Mouse (Mus musculus) megakaryocyte, embryonic 14.5 days (primary cell): ENCODE measurements around the gene D930048N14Rik. TPM values are rescaled to one million over a fixed set of nuclear protein-coding genes. Genes with fewer than 3 reads are reported as not detected.
A peak's percentile ranks its signal among the peaks of the same experiment; 100 is the strongest.
"Not testable (repeated sequence)": the region's sequence is repeated elsewhere in the genome, so short reads cannot be mapped to it uniquely, and the experiment has no call there.

Experiments used
- H3K27me3 ChIP-seq: replicated peaks from 2 replicates; pipeline ENCODE3; 2012; ENCODE audit warnings: inconsistent platforms
- H3K36me3 ChIP-seq: replicated peaks from 2 replicates; pipeline ENCODE3; 2012; ENCODE audit warnings: low read length, inconsistent platforms, mixed read lengths
- H3K4me1 ChIP-seq: 2 replicates; pipeline ENCODE4 v1.6.1; 2012; ENCODE audit warnings: inconsistent platforms
- H3K4me3 ChIP-seq: replicated peaks from 2 replicates; pipeline ENCODE3; 2012; ENCODE audit warnings: moderate library complexity, mild to moderate bottlenecking, inconsistent platforms
- H3K9me3 ChIP-seq: 2 replicates; pipeline ENCODE4 v1.6.1; 2012; ENCODE audit warnings: inconsistent platforms
- FLI1 ChIP-seq: IDR thresholded peaks from 2 replicates; pipeline ENCODE4 v1.6.1; 2012; ENCODE audit warnings: low read length, inconsistent platforms, mixed read lengths
- GATA1 ChIP-seq: IDR thresholded peaks from 3 replicates; pipeline ENCODE4 v1.6.1; 2012; ENCODE audit warnings: mixed read lengths, low read length, inconsistent platforms, borderline replicate concordance
- polyA plus RNA-seq: library from polyadenylated mRNA; stranded (reverse); fragments of >175 nt; gene quantifications from 2 replicates; pipeline ENCODE4 v1.2.3, GENCODE M21; 2012; ENCODE audit warnings: low replicate concordance; ENCODE audit not compliant: insufficient read depth

Gene D930048N14Rik
- polyA plus RNA-seq, 1 experiment = not detected

- Histone ChIP-seq H3K4me3 (peak overlapping the region; percentile 92), H3K36me3 (no peaks in the 10 kb centered on the region), H3K27me3 (no peaks in the 10 kb centered on the region), H3K9me3 (no peaks in the 10 kb centered on the region), H3K4me1 (peaks cover 58% of the 10 kb centered on the region)
- TF ChIP-seq GATA1 (no peak), FLI1 (no peak)
Observed at GRCm38 (mm10) chr11:51615601-51616000, 35.2 kb upstream of the D930048N14Rik start.

DNA sequence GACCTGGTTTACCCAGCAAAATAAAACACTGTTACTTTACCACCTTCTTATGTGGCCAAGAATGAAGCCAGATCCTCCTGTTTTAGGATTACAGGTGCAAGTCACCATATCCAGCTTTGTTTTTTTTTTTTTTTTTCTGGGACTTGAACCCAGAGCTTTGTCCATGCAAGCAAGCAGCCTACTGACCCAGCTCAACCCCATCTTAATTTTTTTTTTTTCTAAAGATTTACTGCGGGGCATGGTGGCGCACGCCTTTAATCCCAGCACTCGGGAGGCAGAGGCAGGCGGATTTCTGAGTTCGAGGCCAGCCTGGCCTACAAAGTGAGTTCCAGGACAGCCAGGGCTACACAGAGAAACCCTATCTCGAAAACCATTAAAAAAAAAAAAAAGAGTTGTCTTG lies 34.6 kb upstream of the D930048N14Rik start:
- Histone ChIP-seq H3K4me3 (peak overlapping the region; percentile 92), H3K4me1 (peaks cover 64% of the 10 kb centered on the region)
- not testable (repeated sequence) for H3K36me3 ChIP-seq, H3K27me3 ChIP-seq, H3K9me3 ChIP-seq

- Histone ChIP-seq H3K9me3 (no peaks in the 10 kb centered on the region), H3K36me3 (peaks cover 17% of the 10 kb centered on the region)
Observed at GRCm38 (mm10) chr11:51617693-51618092, 33.1 kb upstream of the D930048N14Rik start.

DNA sequence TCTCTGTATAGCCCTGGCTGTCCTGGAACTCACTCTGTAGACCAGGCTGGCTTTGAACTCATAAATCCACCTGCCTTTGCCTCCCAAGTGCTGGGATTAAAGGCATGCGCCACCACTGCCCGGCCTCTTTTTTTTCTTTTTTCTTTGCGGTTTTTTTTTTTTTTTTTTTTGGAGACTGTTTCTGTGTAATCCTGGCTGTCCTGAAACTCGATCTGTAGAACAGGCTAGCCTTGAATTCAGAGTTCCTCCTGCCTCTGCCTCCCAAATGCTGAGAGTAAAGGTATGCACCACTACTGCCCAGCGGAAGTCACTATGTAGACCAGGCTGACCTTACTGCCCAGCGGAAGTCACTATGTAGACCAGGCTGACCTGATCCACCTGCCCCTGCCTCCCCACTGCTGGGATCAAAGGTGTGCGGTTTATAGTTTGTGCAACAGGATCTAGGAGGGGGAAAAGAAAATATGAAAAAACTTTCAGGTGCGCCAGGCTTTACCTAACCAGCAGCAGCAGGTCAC lies 31.8 kb upstream of the D930048N14Rik start:
- Histone ChIP-seq H3K36me3 (peaks cover 29% of the 10 kb centered on the region), H3K9me3 (no peaks in the 10 kb centered on the region), H3K4me1 (peaks cover 72% of the 10 kb centered on the region), H3K4me3 (peak overlapping the region; percentile 96), H3K27me3 (no peaks in the 10 kb centered on the region)
- TF ChIP-seq GATA1 (no peak), FLI1 (no peak)

More at GRCm38 (mm10) chr11:51617693-51618092, 33.1 kb upstream of the D930048N14Rik start:
- Histone ChIP-seq H3K4me3 (peak overlapping the region; percentile 47), H3K4me1 (peaks cover 74% of the 10 kb centered on the region), H3K27me3 (no peaks in the 10 kb centered on the region)
- TF ChIP-seq FLI1 = no peak
- TF ChIP-seq GATA1 = no peak

- no peak for TF ChIP-seq FLI1
Observed at GRCm38 (mm10) chr11:51619409-51620060, 31.2 kb upstream of the D930048N14Rik start, which contains the start of gene Nhp2. Nhp2 (plus strand) TSS chr11:51619735.

GRCm38 (mm10) chr11:51620084-51620483 lies 30.7 kb upstream of the D930048N14Rik start:
- H3K9me3 ChIP-seq = no peaks in the 10 kb centered on the region
- H3K36me3 ChIP-seq = peaks cover 41% of the 10 kb centered on the region
- H3K27me3 ChIP-seq = no peaks in the 10 kb centered on the region
- no peak for TF ChIP-seq FLI1
- TF ChIP-seq GATA1 = no peak
- H3K4me1 ChIP-seq = peaks cover 72% of the 10 kb centered on the region
- H3K4me3 ChIP-seq = peak overlapping the region; percentile 96

More at GRCm38 (mm10) chr11:51619409-51620060, 31.2 kb upstream of the D930048N14Rik start, which contains the start of gene Nhp2:
- Histone ChIP-seq H3K4me3 (peak within 1 kb of the TSS; percentile 96), H3K9me3 (no peaks in the 10 kb centered on the region), H3K27me3 (no peaks in the 10 kb centered on the region), H3K4me1 (peaks cover 72% of the 10 kb centered on the region), H3K36me3 (peaks cover 35% of the 10 kb centered on the region)

DNA sequence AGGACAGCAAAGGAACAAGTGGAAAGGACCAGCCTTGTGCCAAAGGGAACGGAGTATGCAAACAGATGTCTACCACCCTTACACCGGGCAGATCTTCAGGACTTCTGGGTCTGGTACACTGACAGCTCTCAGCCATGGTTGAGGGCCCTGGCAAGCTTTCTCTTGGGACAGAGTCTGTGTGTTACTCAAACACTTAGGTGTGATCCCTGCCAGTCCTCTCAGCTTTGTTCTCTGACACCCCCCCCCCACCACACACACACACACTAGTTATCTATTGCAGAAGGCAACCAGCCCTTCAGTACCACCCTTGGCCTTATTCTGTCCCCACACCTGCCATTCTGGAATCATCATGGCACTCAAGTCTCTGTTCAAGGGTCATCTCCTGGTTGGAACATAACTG lies 29.0 kb upstream of the D930048N14Rik start:
- H3K9me3 ChIP-seq = no peaks in the 10 kb centered on the region
- TF ChIP-seq FLI1 = no peak
- TF ChIP-seq GATA1 = no peak
- peaks cover 56% of the 10 kb centered on the region for H3K36me3 ChIP-seq
- H3K27me3 ChIP-seq = no peaks in the 10 kb centered on the region
- H3K4me3 ChIP-seq = peak overlapping the region; percentile 15
- peaks cover 78% of the 10 kb centered on the region for H3K4me1 ChIP-seq

- Histone ChIP-seq H3K4me1 (peaks cover 86% of the 10 kb centered on the region), H3K36me3 (peaks cover 68% of the 10 kb centered on the region), H3K4me3 (no peak overlapping the region), H3K9me3 (no peaks in the 10 kb centered on the region), H3K27me3 (no peaks in the 10 kb centered on the region)
- TF ChIP-seq GATA1 = no peak
- no peak for TF ChIP-seq FLI1
Observed at GRCm38 (mm10) chr11:51622971-51623491, 27.7 kb upstream of the D930048N14Rik start.

DNA sequence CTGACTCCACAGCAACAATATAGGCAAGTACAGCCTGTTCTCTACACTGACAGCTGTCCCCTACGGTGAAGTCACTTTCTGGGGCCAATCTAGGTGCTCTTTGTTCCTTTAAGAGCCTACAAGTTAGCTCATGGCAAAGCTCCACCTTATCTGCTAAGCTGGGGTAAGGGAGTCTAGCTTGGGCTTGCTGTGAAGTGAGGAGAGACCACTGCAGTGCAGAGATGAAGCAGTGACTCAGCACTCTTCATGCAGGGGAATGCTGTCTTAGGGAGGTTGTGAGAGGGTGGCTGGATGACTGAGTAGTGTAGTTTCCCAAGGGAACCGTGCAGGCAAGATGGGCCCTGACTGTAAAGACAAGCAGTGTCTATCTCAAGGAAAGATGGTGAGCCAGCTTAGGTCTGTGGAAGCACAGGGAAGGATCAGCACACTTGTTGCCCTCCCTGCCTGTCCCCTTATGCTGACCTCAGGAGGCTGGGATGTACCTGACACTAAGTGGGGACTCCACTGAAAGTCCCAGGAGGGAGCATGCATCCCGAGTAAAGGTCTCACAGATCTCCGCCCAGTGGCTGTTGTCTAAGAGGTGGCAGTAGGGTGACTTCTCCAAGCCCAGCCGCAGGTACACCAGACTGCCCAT lies 25.4 kb upstream of the D930048N14Rik start:
- H3K4me3 ChIP-seq = peak overlapping the region; percentile 76
- H3K36me3 ChIP-seq = peaks cover 89% of the 10 kb centered on the region
- TF ChIP-seq FLI1 (no peak), GATA1 (no peak)
- peaks cover 91% of the 10 kb centered on the region for H3K4me1 ChIP-seq
- no peaks in the 10 kb centered on the region for H3K27me3 ChIP-seq
- no peaks in the 10 kb centered on the region for H3K9me3 ChIP-seq

- Histone ChIP-seq H3K27me3 (no peaks in the 10 kb centered on the region), H3K4me1 (peaks cover 91% of the 10 kb centered on the region), H3K9me3 (no peaks in the 10 kb centered on the region), H3K36me3 (peaks cover 84% of the 10 kb centered on the region), H3K4me3 (peak overlapping the region; percentile 44)
- TF ChIP-seq FLI1 = no peak
- no peak for TF ChIP-seq GATA1
Observed at GRCm38 (mm10) chr11:51627425-51627824, 23.3 kb upstream of the D930048N14Rik start.
